Mouse (Mus musculus) hindbrain, postnatal 0 days (tissue): Measurements from ENCODE around the gene Klf7. TPM values are rescaled to one million over a fixed set of nuclear protein-coding genes. Genes with fewer than 3 reads are reported as not detected.

ENCODE experiments used
- ATAC-seq: fragments of 200-750 bp; cut with Nextera tagmentation; 2 replicates; pipeline ENCODE4 v1.8.0; 2017; ENCODE audit warnings: mild to moderate bottlenecking, moderate TSS enrichment, moderate library complexity
- DNase-seq: peaks from one replicate; pipeline ENCODE4 v3.0.0-alpha.2; 2015; ENCODE audit warnings: low spot score
- H3K27ac ChIP-seq: fragments of 300-500 bp; sonication (generic); 2 replicates; pipeline ENCODE4 v1.5.1; 2014; ENCODE audit warnings: mild to moderate bottlenecking
- H3K27me3 ChIP-seq: fragments of 300-500 bp; sonication (generic); 2 replicates; pipeline ENCODE4 v1.6.1; 2014; ENCODE audit warnings: low read length, mixed read lengths; ENCODE audit not compliant: insufficient read depth
- H3K36me3 ChIP-seq: fragments of 300-500 bp; sonication (generic); 2 replicates; pipeline ENCODE4 v1.6.1; 2014; ENCODE audit warnings: low read length, mixed read lengths; ENCODE audit not compliant: insufficient read depth
- H3K4me1 ChIP-seq: fragments of 300-500 bp; sonication (generic); 2 replicates; pipeline ENCODE4 v1.6.1; 2014; ENCODE audit warnings: antibody characterized with exemption, low read length, mixed read lengths; ENCODE audit not compliant: insufficient read depth
- H3K4me2 ChIP-seq: fragments of 300-500 bp; sonication (generic); 2 replicates; pipeline ENCODE4 v1.6.1; 2014; ENCODE audit warnings: low read depth, mild to moderate bottlenecking, low read length, moderate library complexity, mixed read lengths
- H3K4me3 ChIP-seq: fragments of 300-500 bp; sonication (generic); 2 replicates; pipeline ENCODE4 v1.5.1; 2014; ENCODE audit warnings: low read length
- H3K9ac ChIP-seq: fragments of 300-500 bp; sonication (generic); replicated peaks from 2 replicates; pipeline ENCODE4 v1.6.1; 2014; ENCODE audit warnings: mild to moderate bottlenecking, low read length, moderate library complexity, mixed read lengths
- H3K9me3 ChIP-seq: fragments of 300-500 bp; sonication (generic); 2 replicates; pipeline ENCODE4 v1.6.1; 2016; ENCODE audit warnings: low read length, mixed read lengths
- CTCF ChIP-seq: IDR thresholded peaks from 2 replicates; pipeline ENCODE4 v1.5.1; 2016; ENCODE audit warnings: antibody characterized with exemption, control low read depth, low read depth
- WGBS: fragments of 180-500 bp; shearing (Covaris S2); extraction: QIAGEN DNeasy Blood & Tissue Kit; methylation state at CpG from one replicate; pipeline ENCODE4 v1.1.7; 2014; 5-methylcytosine and 5-hydroxymethylcytosine counted together
- polyA plus RNA-seq: library from polyadenylated mRNA; unstranded; fragments of >200 nt; fragmentation: Nextera tagmentation; extraction: Ambion mirVana; gene quantifications from 2 replicates; pipeline ENCODE4 v1.2.1, GENCODE M21; 2015
- total RNA-seq: library from RNA; depleted of rRNA; stranded (reverse); fragments of >200 nt; gene quantifications from 2 replicates; pipeline ENCODE4 v1.2.3, GENCODE M21; 2014

The Klf7 gene
- total and polyA plus RNA-seq, 2 experiments from 2014 or later, result 48.0 to 120 TPM

GRCm38 (mm10) chr1:64074051-64074450, 48.0 kb downstream of the Klf7 start:
- no peaks in the 10 kb centered on the region for H3K9me3 ChIP-seq
- H3K9ac ChIP-seq, result no peak overlapping the region
- WGBS, result 59% methylated on average over 5 of the region's 5 CpGs
- peaks cover 20% of the 10 kb centered on the region for H3K36me3 ChIP-seq
- no peak overlapping the region for H3K4me3 ChIP-seq
- no peak overlapping the region for H3K27ac ChIP-seq
- H3K4me1 ChIP-seq, result peaks cover 4% of the 10 kb centered on the region; the same call in 1 of the 2 replicates
- TF ChIP-seq CTCF, result no peak
- no peak for DNase-seq
- ATAC-seq, result no peak
- no peak overlapping the region for H3K4me2 ChIP-seq
- H3K27me3 ChIP-seq, result no peaks in the 10 kb centered on the region

- Histone ChIP-seq H3K4me1 (peaks cover 9% of the 10 kb centered on the region), H3K4me2 (no peak overlapping the region), H3K9me3 (no peaks in the 10 kb centered on the region), H3K27me3 (no peaks in the 10 kb centered on the region), H3K27ac (no peak overlapping the region), H3K9ac (no peak overlapping the region), H3K4me3 (no peak overlapping the region), H3K36me3 (peaks cover 10% of the 10 kb centered on the region; the same call in 1 of the 2 replicates)
- ATAC-seq (no peak), DNase-seq (no peak)
- TF ChIP-seq CTCF, result no peak
- 53% methylated on average over 2 of the region's 2 CpGs for WGBS
These were observed 51.1 kb downstream of the Klf7 start for GRCm38 (mm10) chr1:64070947-64071346.

- DNase-seq (peak; percentile 86), ATAC-seq (peak; percentile 95)
- TF ChIP-seq CTCF, result no peak
- Histone ChIP-seq H3K9me3 (no peaks in the 10 kb centered on the region), H3K4me1 (peaks cover 30% of the 10 kb centered on the region), H3K4me3 (no peak overlapping the region), H3K27ac (peak overlapping the region; percentile 43), H3K9ac (no peak overlapping the region), H3K27me3 (no peaks in the 10 kb centered on the region), H3K36me3 (no peaks in the 10 kb centered on the region), H3K4me2 (peak overlapping the region; percentile 22; the same call in 1 of the 2 replicates)
- WGBS, result 11% methylated on average over 10 of the region's 10 CpGs
These were observed 55.5 kb downstream of the Klf7 start for GRCm38 (mm10) chr1:64066320-64067254.

- no peaks in the 10 kb centered on the region for H3K36me3 ChIP-seq
- H3K27me3 ChIP-seq, result no peaks in the 10 kb centered on the region
- H3K4me2 ChIP-seq, result no peak overlapping the region
- TF ChIP-seq CTCF, result no peak
- ATAC-seq (no peak), DNase-seq (no peak)
- H3K9me3 ChIP-seq, result no peaks in the 10 kb centered on the region
- H3K4me3 ChIP-seq, result no peak overlapping the region
- no peak overlapping the region for H3K27ac ChIP-seq
- H3K9ac ChIP-seq, result no peak overlapping the region
- peaks cover 42% of the 10 kb centered on the region for H3K4me1 ChIP-seq
- 43% methylated on average over 10 of the region's 10 CpGs for WGBS
These were observed 60.6 kb downstream of the Klf7 start for GRCm38 (mm10) chr1:64061488-64061887.

GRCm38 (mm10) chr1:64060699-64061454, 61.2 kb downstream of the Klf7 start:
- no peak for TF ChIP-seq CTCF
- Histone ChIP-seq H3K9ac (no peak overlapping the region), H3K4me3 (no peak overlapping the region), H3K4me2 (no peak overlapping the region; the same call in 1 of the 2 replicates), H3K36me3 (no peaks in the 10 kb centered on the region), H3K27me3 (no peaks in the 10 kb centered on the region), H3K9me3 (no peaks in the 10 kb centered on the region), H3K4me1 (peaks cover 42% of the 10 kb centered on the region), H3K27ac (peak overlapping the region; percentile 37; the same call in 1 of the 2 replicates)
- DNase-seq, result peak; percentile 46
- peak; percentile 40 for ATAC-seq
- 17% methylated on average over 9 of the region's 9 CpGs for WGBS

GRCm38 (mm10) chr1:64060116-64060515, 62.0 kb downstream of the Klf7 start:
- TF ChIP-seq CTCF, result no peak
- no peak for ATAC-seq

More at GRCm38 (mm10) chr1:64060116-64060515, 62.0 kb downstream of the Klf7 start:
- peak; percentile 46 for DNase-seq
- Histone ChIP-seq H3K9me3 (no peaks in the 10 kb centered on the region), H3K4me2 (no peak overlapping the region), H3K36me3 (no peaks in the 10 kb centered on the region), H3K9ac (no peak overlapping the region), H3K4me3 (no peak overlapping the region), H3K27ac (peak overlapping the region; percentile 37), H3K27me3 (no peaks in the 10 kb centered on the region), H3K4me1 (peaks cover 45% of the 10 kb centered on the region)
- WGBS, result 61% methylated on average over 7 of the region's 7 CpGs
